Mouse (Mus musculus) adrenal gland (tissue): ENCODE results near the gene Stac2.

Experiments
- intact Hi-C: fragments of 180-260 bp; cut with DNase I; formaldehyde crosslinking; loops from one replicate; pipeline ENCODE4 v1.15.1; 2025
- long read RNA-seq, 2 experiments: library from polyadenylated mRNA; unstranded; transcript quantifications; one replicate each; pipeline ENCODE4 v2.0.0; 2020; ENCODE audit warnings: borderline replicate concordance in 1 of 2; ENCODE audit not compliant: insufficient replicate concordance in 1 of 2

The Stac2 gene
- long read RNA-seq, experiment 1 = 0 reads
- long read RNA-seq, experiment 2, partial matches to known transcripts = 2 of 3 reads
- long read RNA-seq, experiment 2, other reads (novel, unspliced or antisense) = 1 of 3 reads

GRCm38 (mm10) chr11:98052989-98053834, at the start of gene Stac2:
TSS of gene Stac2 (minus strand) at chr11:98053462.
- intact Hi-C loops = no loop called here

- intact Hi-C loops = no loop called here
Observed at GRCm38 (mm10) chr11:98101332-98101731, 48.1 kb upstream of the Stac2 start.

GRCm38 (mm10) chr11:98090583-98090982, 37.3 kb upstream of the Stac2 start:
- intact Hi-C loops = no loop called here

- intact Hi-C loops = no loop called here
Observed at GRCm38 (mm10) chr11:98088224-98088623, 35.0 kb upstream of the Stac2 start.

- intact Hi-C loops = no loop called here
Observed at GRCm38 (mm10) chr11:98086574-98086973, 33.3 kb upstream of the Stac2 start.

GRCm38 (mm10) chr11:98086141-98086540, 32.9 kb upstream of the Stac2 start:
- intact Hi-C loops = no loop called here

GRCm38 (mm10) chr11:98082745-98083144, 29.5 kb upstream of the Stac2 start:
- intact Hi-C loops = no loop called here

GRCm38 (mm10) chr11:98080450-98080849, 27.2 kb upstream of the Stac2 start:
- intact Hi-C loops = no loop called here

GRCm38 (mm10) chr11:98077086-98077485, 23.8 kb upstream of the Stac2 start:
- intact Hi-C loops = loop anchor here (5.0 kb wide), 1 partner anchor 180 kb away; no protein-coding TSS in a partner anchor

- intact Hi-C loops = loop anchor here (1.0 to 5.0 kb wide), 2 partner anchors 44 to 178 kb away; no protein-coding TSS in a partner anchor
Observed at GRCm38 (mm10) chr11:98075195-98075808, 22.0 kb upstream of the Stac2 start.

- intact Hi-C loops = no loop called here
Observed at GRCm38 (mm10) chr11:98073442-98073841, 20.2 kb upstream of the Stac2 start.

- intact Hi-C loops = no loop called here
Observed at GRCm38 (mm10) chr11:98067255-98067654, 14.0 kb upstream of the Stac2 start.

- intact Hi-C loops = no loop called here
Observed at GRCm38 (mm10) chr11:98066201-98066600, 12.9 kb upstream of the Stac2 start.

- intact Hi-C loops = no loop called here
Observed at GRCm38 (mm10) chr11:98061904-98062562, 8.8 kb upstream of the Stac2 start.

- intact Hi-C loops = no loop called here
Observed at GRCm38 (mm10) chr11:98061441-98061840, 8.2 kb upstream of the Stac2 start.

GRCm38 (mm10) chr11:98060104-98060692, 6.9 kb upstream of the Stac2 start:
- intact Hi-C loops = no loop called here

GRCm38 (mm10) chr11:98059662-98060061, 6.4 kb upstream of the Stac2 start:
- intact Hi-C loops = no loop called here

- intact Hi-C loops = no loop called here
Observed at GRCm38 (mm10) chr11:98057998-98058397, 4.7 kb upstream of the Stac2 start.

GRCm38 (mm10) chr11:98057466-98057865, 4.2 kb upstream of the Stac2 start:
- intact Hi-C loops = no loop called here

- intact Hi-C loops = no loop called here
Observed at GRCm38 (mm10) chr11:98052129-98052988, 903 bp downstream of the Stac2 start.
